Mouse (Mus musculus) adrenal gland, postnatal 0 days (tissue): ENCODE results near the gene Olfr1204. TPM values are rescaled to one million over a fixed set of nuclear protein-coding genes. Genes with fewer than 3 reads are reported as not detected.

Experiments
- polyA plus RNA-seq: library from polyadenylated mRNA; unstranded; fragments of >200 nt; fragmentation: Nextera tagmentation; extraction: Ambion mirVana; gene quantifications from 2 replicates; pipeline ENCODE4 v1.2.1, GENCODE M21; 2015

Gene Olfr1204
- not detected in 2 replicates for polyA plus RNA-seq

GRCm38 (mm10) chr2:88848992-88849391 lies at the start of gene Olfr1204:
Olfr1204 (plus strand) TSS chr2:88849292.

DNA sequence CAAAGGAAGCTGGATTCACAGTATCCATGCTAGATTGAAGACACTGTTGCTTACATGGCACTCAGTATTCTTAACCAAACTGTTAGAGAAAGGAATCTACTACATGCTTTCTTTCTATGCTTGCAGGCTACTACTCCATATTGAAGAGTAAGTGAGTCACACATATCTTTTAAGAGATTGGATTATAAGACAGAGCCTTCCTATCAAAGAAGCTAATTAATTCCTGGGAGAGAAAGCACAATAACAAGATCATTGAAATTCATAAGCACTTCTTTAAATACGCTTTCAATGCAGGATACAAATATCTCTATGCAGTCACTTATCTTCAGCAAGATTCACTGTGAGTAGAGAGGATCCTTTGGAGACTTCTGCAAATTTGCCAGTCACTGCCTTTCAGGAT lies 34.9 kb upstream of the Olfr1204 start, which contains the start of gene Olfr1202:
TSS of gene Olfr1202 (plus strand) at position 301 of the 400 bp plus-strand sequence.

GRCm38 (mm10) chr2:88829437-88829836 lies 19.7 kb upstream of the Olfr1204 start, which contains the start of gene Olfr1205:
Olfr1205 (plus strand) TSS chr2:88829737.

DNA sequence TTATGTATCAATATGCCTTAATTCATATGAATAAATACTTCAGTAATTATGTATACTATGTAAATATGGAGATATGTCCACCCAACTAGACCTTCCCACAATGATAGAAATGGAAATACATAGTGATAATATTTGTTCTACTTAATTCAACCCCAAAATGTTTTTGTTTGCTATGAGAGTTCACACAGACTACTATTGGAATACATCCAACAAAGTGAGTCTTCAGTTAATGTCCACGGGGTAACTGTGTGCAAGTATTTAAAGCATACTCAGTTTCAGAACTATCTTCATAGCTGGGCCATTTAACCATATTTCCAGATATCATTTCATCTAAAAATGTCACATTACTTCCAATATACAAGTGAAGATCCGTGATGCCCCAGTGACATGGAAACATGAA lies 13.8 kb downstream of the Olfr1204 start, which contains the start of gene Olfr1206:
TSS of gene Olfr1206 (plus strand) at position 301 of the 400 bp plus-strand sequence.

DNA sequence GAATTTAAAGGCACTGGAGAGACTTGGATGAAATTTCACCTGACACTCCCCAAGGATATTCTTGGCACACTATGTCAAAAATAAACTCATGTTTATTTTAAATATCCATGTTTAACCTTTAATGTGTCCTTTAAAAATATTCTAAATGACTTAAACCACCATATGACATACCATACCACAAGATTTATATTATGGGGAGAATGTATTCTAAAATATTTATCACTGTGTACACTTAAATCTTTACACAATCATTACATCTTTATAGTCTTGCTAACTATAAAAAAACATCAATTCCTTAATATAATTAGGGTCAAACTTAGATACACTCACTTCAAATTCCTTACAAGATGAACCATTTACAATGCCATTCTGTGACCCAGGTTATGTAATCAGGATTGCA lies 53.1 kb downstream of the Olfr1204 start, which contains the start of gene Olfr1208:
TSS of gene Olfr1208 (minus strand) at position 101 of the 400 bp plus-strand sequence.

Other genes starting within 250 kb of the Olfr1204 start
- not detected in 2 replicates for gene Olfr1191-ps1, start 208.8 kb upstream of the Olfr1204 start, polyA plus RNA-seq
- gene Olfr1192-ps1, start 200.8 kb upstream of the Olfr1204 start, polyA plus RNA-seq: not detected in 2 replicates
- gene Olfr1193, start 173.7 kb upstream of the Olfr1204 start, polyA plus RNA-seq: not detected in 2 replicates
- gene Olfr1195, start 160.1 kb upstream of the Olfr1204 start, polyA plus RNA-seq: not detected in 2 replicates
- gene Olfr1196, start 144.7 kb upstream of the Olfr1204 start, polyA plus RNA-seq: not detected in 2 replicates
- gene Olfr1197, start 116.9 kb upstream of the Olfr1204 start, polyA plus RNA-seq: not detected in 2 replicates
- gene Olfr1198, start 97.9 kb upstream of the Olfr1204 start, polyA plus RNA-seq: not detected in 2 replicates
- gene Olfr1199, start 88.8 kb upstream of the Olfr1204 start, polyA plus RNA-seq: not detected in 2 replicates
- gene Olfr1200, start 78.8 kb upstream of the Olfr1204 start, polyA plus RNA-seq: not detected in 2 replicates
- gene Olfr1201, start 56.3 kb upstream of the Olfr1204 start, polyA plus RNA-seq: not detected in 2 replicates
- 0.03 TPM in 1 of 2 replicates, not detected in the other for gene Olfr1202, start 34.8 kb upstream of the Olfr1204 start, polyA plus RNA-seq
- gene Olfr1205, start 19.6 kb upstream of the Olfr1204 start, polyA plus RNA-seq: not detected in 2 replicates
- gene Olfr1206, start 13.9 kb downstream of the Olfr1204 start, polyA plus RNA-seq: not detected in 2 replicates
- gene Olfr1208, start 53.0 kb downstream of the Olfr1204 start, polyA plus RNA-seq: not detected in 2 replicates
- gene Olfr1209, start 65.9 kb downstream of the Olfr1204 start, polyA plus RNA-seq: not detected in 2 replicates
- gene Olfr1211, start 88.8 kb downstream of the Olfr1204 start, polyA plus RNA-seq: not detected in 2 replicates
- gene Olfr1212, start 104.7 kb downstream of the Olfr1204 start, polyA plus RNA-seq: not detected in 2 replicates
- gene Gm13762, start 131.0 kb downstream of the Olfr1204 start, polyA plus RNA-seq: not detected in 2 replicates
- gene Olfr1214, start 143.4 kb downstream of the Olfr1204 start, polyA plus RNA-seq: not detected in 2 replicates
- gene Olfr1215, start 157.7 kb downstream of the Olfr1204 start, polyA plus RNA-seq: not detected in 2 replicates
- not detected in 2 replicates for gene Olfr1216, start 169.0 kb downstream of the Olfr1204 start, polyA plus RNA-seq
- gene Olfr1217, start 182.8 kb downstream of the Olfr1204 start, polyA plus RNA-seq: not detected in 2 replicates
- not detected in 2 replicates for gene Olfr1218, start 211.9 kb downstream of the Olfr1204 start, polyA plus RNA-seq
- gene Olfr1219, start 234.2 kb downstream of the Olfr1204 start, polyA plus RNA-seq: not detected in 2 replicates